Mouse (Mus musculus) olfactory bulb, adult 2 months (tissue): ENCODE measurements around the gene Gps2.
A peak's percentile ranks its signal among the peaks of the same experiment; 100 is the strongest.

Experiments
- CTCF ChIP-seq: fragments of 200-500 bp; IDR thresholded peaks from 2 replicates; pipeline ENCODE4 v1.5.1; 2012; ENCODE audit warnings: low read depth, mild to moderate bottlenecking, low read length, moderate library complexity; ENCODE audit not compliant: insufficient read depth
- POLR2A ChIP-seq: fragments of 200-500 bp; IDR thresholded peaks from 2 replicates; pipeline ENCODE4 v1.6.1; 2012; ENCODE audit warnings: mild to moderate bottlenecking, low read depth, low read length, moderate library complexity; ENCODE audit not compliant: insufficient read depth

GRCm38 (mm10) chr11:69934169-69934568 lies 20.5 kb downstream of the Gps2 start:
- no peak for TF ChIP-seq POLR2A
- TF ChIP-seq CTCF: peak; percentile 86
